Mouse (Mus musculus): ENCODE data around the gene 1110059G10Rik.

DNA sequence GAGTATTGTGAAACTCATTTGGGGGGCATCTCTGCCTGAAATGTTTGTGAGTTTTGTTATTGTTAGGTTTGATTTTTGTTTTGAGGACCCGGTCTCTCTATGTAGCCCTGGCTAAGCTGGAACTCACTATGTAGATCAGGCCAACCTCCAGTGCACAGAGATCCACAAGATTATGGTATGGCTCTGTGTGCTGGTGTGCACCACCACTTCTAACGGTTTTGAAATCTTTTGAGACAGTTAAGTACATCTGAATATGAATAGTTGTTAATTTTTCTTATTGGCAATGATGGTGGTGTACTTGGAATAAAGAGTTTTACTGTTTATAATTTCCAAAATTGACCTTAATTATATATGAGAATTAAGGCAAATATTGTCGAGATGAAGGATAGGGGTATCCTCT, 28.4 kb downstream of the 1110059G10Rik start:
- TF ChIP-seq POLR2A (IDR thresholded peaks at IDR 0.05; ENCODE audit: control insufficient read depth in 1 of 2, insufficient read depth in 1 of 2, low read depth in 1 of 2, low read length in 2 of 2, poor library complexity in 1 of 2) = no peak
- no peak for TF ChIP-seq CHD2 (IDR thresholded peaks at IDR 0.05; ENCODE audit: low read length)
- TF ChIP-seq TAL1 (IDR thresholded peaks at IDR 0.05; ENCODE audit: low read length) = no peak
- TF ChIP-seq MAX (IDR thresholded peaks at IDR 0.05; ENCODE audit: low read length) = no peak
- no peak for TF ChIP-seq GABPA (IDR thresholded peaks at IDR 0.05; ENCODE audit: low read depth, low read length)
- TF ChIP-seq RAD21 (IDR thresholded peaks at IDR 0.05; ENCODE audit: low read depth, low read length) = no peak
- TF ChIP-seq CTCF (IDR thresholded peaks at IDR 0.05 in 2 of 3, conservative IDR thresholded peaks at IDR 0.05 in 1 of 3; ENCODE audit: control insufficient read depth in 1 of 3, insufficient read depth in 1 of 3, low read depth in 2 of 3, low read length in 3 of 3, poor library complexity in 1 of 3, severe bottlenecking in 1 of 3) = no peak
- no peak for TF ChIP-seq EP300 (IDR thresholded peaks at IDR 0.05; ENCODE audit: low read depth in 1 of 2, low read length in 2 of 2)
- no peak for TF ChIP-seq MAFK (IDR thresholded peaks at IDR 0.05; ENCODE audit: borderline replicate concordance, low read depth, low read length)
- TF ChIP-seq TBP (IDR thresholded peaks at IDR 0.05; ENCODE audit: low read depth, low read length) = no peak

All from MEL (cell line).